Mouse (Mus musculus): Measurements from ENCODE around the gene Arfip1.

The Arfip1 gene

DNA sequence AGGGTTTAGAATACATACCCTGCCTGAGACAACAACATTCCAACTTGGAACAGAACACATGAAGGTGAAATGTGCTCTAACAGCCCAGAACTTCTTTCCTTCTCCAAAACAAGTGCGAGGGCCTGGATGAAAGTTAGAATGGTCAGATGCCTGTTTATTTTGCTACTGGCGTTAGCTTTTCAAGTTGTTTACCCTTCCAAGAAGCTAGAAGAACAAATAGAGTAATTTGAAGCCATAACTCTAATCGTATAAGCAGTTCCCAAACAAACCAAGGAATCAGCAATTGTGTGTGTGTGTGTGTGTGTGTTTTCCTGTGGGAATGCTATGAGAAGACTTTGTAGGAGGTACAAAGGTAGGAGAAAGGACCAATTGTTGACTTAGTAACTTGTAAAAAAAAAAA, 97.5 kb downstream of the Arfip1 start:
- no peak for DNase-seq (ENCODE audit: low spot score)

DNA sequence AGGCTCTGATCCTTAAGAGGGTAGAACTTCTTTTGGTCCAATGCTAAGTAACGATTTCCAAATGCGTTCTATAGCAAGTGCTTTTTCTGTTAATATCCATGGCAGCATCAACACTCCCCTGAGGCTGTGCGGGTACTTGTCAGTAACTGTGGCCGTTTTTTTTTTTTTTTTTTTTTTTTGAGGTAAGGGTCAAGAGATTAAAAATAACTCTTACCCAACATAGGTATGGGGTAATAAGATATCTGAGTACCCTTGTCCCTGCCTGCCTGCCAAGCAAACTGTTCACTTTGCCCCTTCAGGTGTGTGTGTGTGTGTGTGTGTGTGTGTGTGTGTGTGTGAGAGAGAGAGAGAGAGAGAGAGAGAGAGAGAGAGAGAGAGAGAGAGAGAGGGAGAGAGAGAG, 98.1 kb downstream of the Arfip1 start:
- no peak for DNase-seq (ENCODE audit: low spot score)

DNA sequence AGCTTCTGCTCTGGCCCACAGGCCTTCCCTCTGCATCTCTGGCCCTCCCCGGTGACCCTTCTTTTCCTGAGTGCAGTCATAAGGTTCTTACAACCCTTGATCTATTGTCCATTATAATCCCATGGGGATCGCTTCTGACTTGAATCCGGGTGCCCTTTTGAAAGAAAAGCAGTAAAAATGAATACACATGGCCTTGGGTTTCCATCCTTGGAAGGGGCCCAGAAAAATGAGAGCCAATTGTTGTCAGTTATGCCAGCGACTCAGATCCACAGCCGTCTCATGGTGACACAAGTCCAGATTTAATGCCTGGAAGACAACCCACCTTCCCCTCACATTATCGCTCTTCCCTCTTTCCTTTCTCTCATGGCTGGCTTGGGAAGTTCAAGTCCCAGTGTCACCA, 100.3 kb downstream of the Arfip1 start:
- no peak for DNase-seq (ENCODE audit: low spot score)

- DNase-seq (ENCODE audit: low spot score): peak; percentile 47
Observed at GRCm38 (mm10) chr3:84481104-84481503, 101.3 kb downstream of the Arfip1 start.

DNA sequence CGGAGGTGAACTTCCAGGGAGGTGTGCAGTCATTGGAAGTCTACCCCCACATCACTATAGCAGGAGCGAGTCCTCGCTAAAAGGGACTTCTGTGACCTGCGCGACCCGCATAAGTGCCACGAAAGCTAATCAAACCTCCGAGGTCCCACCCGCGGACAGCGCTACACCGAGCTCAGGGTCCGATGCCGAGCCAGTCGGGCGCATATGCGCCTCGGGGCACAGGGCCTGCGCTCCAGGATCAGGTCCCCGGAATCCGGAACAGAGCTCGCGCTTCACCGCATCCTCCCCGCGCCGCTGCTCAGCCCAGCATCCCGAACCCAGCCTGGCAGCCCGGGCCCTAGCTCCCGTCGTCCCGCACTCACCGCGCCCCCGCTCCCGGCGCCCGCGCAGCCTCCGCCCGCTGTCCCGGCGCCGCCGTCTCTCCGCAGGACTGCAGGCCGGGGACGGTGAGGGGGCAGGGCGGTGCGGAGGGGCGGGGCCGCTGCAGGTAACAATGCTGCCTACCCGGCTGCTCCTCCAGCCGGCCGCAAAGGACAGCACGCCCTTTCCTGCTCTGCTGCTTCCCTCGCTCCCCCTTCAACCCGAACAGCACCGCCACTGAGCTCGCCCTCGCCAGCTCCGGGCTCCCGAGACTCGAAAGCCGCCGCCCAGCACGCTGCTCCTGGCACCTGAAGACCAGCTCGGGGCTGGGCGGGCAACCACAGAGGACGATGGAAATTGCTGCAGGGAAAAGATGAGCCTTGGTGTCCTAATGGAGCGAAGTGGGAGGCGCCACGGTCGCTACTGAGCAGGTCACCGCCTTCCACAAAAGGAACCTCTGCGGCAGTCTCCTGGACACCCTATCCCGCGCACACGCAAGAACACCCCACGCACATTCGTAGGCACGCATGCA, 102.2 kb downstream of the Arfip1 start, which contains the start of gene Fhdc1:
TSS of gene Fhdc1 (minus strand) at position 424 of the 892 bp plus-strand sequence.
- peak; percentile 53 for DNase-seq (ENCODE audit: low spot score)

- peak; percentile 74 for DNase-seq (ENCODE audit: low spot score)
Observed at GRCm38 (mm10) chr3:84479293-84480005, 103.0 kb downstream of the Arfip1 start.

DNA sequence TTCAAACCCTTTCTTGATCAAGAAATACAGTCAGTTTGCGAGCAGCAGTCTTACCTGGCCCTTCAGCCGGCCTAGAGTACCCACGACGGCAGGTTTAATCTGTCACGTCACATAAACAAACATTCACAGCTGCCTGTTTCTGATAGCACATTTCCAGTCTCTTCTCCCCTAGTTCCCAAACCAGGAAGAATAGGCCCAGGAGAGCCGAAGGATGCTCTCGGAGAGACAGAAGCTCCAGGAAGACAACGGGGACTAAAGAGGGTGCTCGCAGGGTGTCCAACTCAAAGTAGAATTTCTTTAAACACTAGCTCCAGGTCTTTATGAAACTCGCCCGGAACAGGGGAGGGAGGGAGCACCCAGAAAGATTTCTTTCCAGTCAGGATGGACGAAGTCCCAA, 103.5 kb downstream of the Arfip1 start:
- DNase-seq (ENCODE audit: low spot score): peak; percentile 76

GRCm38 (mm10) chr3:84478195-84478594, 104.2 kb downstream of the Arfip1 start:
- DNase-seq (ENCODE audit: low spot score): peak; percentile 65

DNA sequence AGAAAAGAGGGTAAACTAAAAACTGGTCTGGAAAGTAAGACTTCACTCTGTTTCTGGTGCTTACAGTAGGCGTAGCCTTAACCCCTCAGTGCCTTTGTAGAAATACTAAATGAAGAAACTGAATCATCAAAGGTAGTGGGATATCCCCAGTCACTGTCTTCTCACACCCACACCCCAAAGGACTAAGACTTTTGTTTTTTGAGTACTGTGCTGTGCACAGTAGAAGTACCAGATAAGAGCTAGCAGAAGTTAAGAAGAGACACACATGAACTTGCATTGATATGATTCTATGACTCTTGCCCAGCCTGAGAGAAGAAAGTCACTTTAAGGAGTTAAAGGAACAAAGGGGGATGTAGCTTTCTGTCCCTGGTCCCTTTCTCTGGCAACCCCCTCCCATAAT, 104.9 kb downstream of the Arfip1 start:
- peak; percentile 62 for DNase-seq (ENCODE audit: low spot score)

GRCm38 (mm10) chr3:84474981-84475775, 107.2 kb downstream of the Arfip1 start:
- DNase-seq (ENCODE audit: low spot score): no peak

DNA sequence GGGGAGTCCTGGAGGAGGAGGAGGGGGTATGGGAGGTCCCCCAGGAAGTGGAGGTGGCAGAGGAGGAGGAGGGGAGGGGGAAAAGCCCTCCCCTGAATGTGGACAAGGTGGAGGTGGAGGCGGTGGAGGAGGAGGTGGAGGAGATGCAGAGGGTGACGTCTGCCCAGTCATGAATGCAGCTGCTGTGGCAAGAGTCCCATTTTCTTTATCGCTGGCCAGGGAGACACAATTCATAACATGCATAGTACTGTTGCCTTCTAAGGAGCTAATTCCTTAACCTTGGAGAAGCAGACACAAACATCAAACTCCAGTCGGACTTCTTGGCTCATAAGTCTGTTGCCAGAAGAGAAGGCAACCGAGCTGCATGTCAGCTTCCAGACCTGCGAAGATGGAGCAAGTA, 108.0 kb downstream of the Arfip1 start:
- DNase-seq (ENCODE audit: low spot score): no peak

GRCm38 (mm10) chr3:84472955-84473354, 109.5 kb downstream of the Arfip1 start:
- no peak for DNase-seq (ENCODE audit: low spot score)

GRCm38 (mm10) chr3:84472527-84472926, 109.9 kb downstream of the Arfip1 start:
- no peak for DNase-seq (ENCODE audit: low spot score)

DNA sequence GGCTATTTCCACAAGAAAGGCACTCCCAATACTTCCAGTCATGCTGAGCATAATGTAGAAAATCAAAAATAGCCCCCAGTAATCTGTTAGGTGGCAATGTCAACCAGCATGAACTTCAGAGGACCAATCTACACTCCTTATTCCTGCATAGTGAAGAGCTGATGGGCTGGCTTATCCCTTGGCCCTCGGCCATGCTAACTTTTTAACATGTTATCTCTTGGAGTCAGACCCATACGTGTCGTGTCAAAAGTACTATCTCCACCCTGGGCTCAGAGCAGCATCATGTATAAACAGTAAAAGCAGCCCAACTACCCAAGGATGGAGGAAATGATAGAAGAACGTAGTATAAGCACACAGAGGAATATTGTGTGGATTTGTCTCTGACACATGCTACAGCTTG, 111.3 kb downstream of the Arfip1 start:
- DNase-seq (ENCODE audit: low spot score): peak; percentile 84

GRCm38 (mm10) chr3:84468111-84468453, 114.3 kb downstream of the Arfip1 start:
- no peak for DNase-seq (ENCODE audit: low spot score)

- DNase-seq (ENCODE audit: low spot score): no peak
Observed at GRCm38 (mm10) chr3:84467419-84468110, 114.9 kb downstream of the Arfip1 start.

- DNase-seq (ENCODE audit: low spot score): no peak
Observed at GRCm38 (mm10) chr3:84465822-84466500, 116.5 kb downstream of the Arfip1 start.

GRCm38 (mm10) chr3:84461687-84462086, 120.7 kb downstream of the Arfip1 start:
- DNase-seq (ENCODE audit: low spot score): no peak

- peak; percentile 72 for DNase-seq (ENCODE audit: low spot score)
Observed at GRCm38 (mm10) chr3:84460952-84461351, 121.5 kb downstream of the Arfip1 start.

DNA sequence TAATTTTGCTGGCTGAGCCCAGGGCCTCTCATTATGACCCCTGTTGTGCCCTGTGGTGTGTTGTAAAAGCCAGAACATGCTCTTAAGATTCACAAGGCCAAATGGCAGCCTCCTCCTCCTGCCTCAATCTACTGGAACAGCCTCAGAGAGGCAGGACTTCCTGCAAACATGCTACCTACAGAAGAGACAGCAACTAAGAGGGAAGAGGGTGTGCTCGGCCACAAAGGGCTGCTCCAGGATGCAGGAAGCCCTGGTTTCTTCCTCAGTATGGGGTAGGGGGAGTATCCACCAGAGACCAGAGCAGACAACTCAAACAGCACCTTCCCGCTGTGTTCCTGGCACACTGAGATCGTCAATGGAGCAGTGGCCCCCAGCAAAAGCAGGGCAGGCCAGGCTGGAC, 121.9 kb downstream of the Arfip1 start:
- no peak for DNase-seq (ENCODE audit: low spot score)

DNA sequence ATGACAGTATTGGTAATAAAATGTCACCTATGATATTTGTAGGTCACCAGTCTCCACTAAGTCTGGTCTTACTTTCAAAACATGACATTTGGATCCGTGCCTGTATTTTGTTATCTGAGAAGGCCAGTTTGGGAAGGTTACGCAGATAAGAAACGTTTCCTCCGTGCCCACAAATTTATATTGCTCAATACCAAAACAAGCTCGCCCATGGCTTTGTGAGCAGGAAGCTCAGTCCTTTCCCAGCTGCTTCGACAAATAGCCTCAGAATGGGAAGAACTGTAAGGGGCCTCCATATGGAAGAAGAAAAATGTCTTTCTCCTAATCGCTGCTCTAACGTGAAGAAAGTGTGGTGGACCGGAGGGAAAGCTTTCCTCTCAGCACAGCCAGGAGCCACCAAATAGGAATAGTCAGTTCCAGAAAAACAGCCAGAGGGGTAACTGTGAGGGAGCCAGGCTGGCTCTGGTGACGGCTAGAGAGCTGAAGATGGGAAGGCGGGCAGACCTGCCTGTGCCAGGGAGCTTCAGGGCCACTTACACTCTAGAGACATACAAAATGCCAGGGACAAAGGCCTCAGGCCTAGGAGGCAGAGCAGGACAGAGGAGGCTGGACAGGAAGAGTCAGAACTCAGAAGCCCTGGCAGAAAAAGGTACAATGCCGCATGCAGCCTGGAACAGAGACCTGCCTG, 126.5 kb downstream of the Arfip1 start:
- peak; percentile 91 for DNase-seq (ENCODE audit: low spot score)

All from c-Kit-positive CD71-positive TER-119-positive erythroid progenitor cells, embryonic 14.5 days (primary cell).